Mouse (Mus musculus): ENCODE results near the gene Stpg1. TPM values are rescaled to one million over a fixed set of nuclear protein-coding genes. Genes with fewer than 3 reads are reported as not detected.

Gene Stpg1
- polyA plus RNA-seq (2012; rRNA removed): 0.24 and 0.41 TPM in 2 replicates

DNA sequence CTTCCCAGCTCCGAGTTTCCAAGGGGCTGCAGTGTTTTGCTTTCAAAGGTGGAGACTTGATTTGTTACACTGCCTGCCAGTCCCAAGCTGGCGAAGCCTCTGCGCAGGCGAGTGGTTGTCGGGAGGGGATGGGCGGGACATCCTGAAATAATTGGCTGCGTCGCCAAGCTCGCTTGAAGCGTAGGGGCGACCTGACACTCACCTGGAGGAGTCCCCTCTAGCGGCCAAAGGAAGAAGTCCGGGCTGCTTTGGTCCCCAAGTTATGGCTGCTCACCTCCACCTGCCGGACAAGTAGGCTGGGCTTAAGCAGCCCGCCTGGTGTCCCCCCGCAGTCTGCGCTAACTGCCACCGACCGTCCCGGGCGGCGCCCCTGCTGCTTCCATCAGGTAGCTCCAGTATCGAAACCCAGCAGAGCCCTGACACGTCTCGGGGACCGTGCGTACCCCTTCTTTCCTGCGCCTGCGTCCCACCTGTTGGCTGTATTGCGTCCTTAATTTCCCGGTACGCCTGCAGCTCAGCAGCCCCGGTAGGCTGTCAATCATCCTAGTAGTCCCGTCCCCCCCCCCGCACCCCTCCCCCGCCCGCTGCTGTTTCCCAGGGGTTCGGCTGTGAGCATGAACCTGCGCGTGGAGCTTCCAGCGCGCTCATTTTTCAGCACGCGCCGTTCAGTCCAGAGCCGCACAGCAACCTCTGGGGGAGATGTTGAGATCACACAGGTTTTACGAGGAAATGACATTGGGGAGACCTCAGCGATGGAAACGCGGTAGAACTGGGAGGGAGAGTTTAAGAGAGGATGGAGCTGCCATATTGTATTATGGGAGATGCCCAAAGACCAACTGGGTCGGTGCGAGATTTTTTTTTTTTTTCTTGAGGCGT, at the start of gene Stpg1, which contains the start of gene Nipal3:
Gene Stpg1, plus strand, starts transcription at position 270 of the 876 bp plus-strand sequence.
Gene Nipal3, minus strand, starts transcription at position 518 of the 876 bp plus-strand sequence.
- peak within 1 kb of the TSS; percentile 77 for H3K27ac ChIP-seq (ENCODE audit: insufficient read depth, low read depth, low read length)
- WGBS: under 1% methylated on average over 53 of the region's 53 CpGs
- H3K36me3 ChIP-seq (ENCODE audit: control insufficient read depth, insufficient read depth, low read length): no peaks in the 10 kb centered on the region; the same call in 1 of the 2 replicates
- no peaks in the 10 kb centered on the region for H3K27me3 ChIP-seq (replicated peaks; ENCODE audit: control insufficient read depth, insufficient read depth, low read length)
- H3K4me3 ChIP-seq (ENCODE audit: insufficient read depth, low read depth, low read length): peak within 1 kb of the TSS; percentile 78
- H3K4me1 ChIP-seq (ENCODE audit: control insufficient read depth, insufficient read depth, low read length): peaks cover 7% of the 10 kb centered on the region; the same call in 1 of the 2 replicates
- peak; percentile 98 for DNase-seq
- peak; percentile 34 for TF ChIP-seq POLR2A (IDR thresholded peaks at IDR 0.05; ENCODE audit: low read depth, low read length)
- TF ChIP-seq CTCF (conservative IDR thresholded peaks at IDR 0.05; ENCODE audit: insufficient read depth, insufficient read length, low read depth, low read length): peak; percentile 68

DNA sequence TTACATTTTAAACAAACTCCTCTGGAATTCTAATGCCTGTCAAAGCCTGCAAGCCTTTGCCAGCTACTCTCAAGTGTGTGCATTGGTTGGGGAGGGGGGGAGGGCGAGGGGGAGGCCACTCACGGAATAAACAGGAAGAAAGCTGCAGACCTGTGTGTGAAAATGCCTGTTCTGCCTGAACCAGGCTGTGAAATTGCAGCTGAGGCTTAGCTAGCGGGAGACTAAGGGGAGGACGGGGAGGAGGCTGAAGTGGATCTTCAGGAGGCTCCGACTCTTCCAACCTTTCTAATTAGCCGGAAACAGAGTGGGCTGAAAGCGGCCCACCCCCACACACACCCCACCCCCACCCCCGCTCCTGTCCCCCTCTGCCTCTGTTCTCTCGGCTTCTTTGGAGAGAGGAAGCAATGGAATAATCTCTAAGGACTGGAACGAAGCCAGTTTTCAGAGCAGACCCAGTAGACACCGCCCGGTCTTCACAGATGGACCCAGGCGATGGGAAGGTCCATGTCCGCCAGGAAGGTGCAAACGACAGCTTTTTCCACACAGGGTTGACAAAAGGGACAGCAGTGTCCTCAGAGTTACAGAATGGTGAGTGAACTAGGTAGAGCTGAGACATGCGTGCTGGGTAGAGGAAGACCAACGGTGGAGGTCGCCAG, 43.1 kb upstream of the Stpg1 start:
- no peaks in the 10 kb centered on the region for H3K36me3 ChIP-seq (ENCODE audit: control insufficient read depth, insufficient read depth, low read length)
- H3K4me1 ChIP-seq (ENCODE audit: control insufficient read depth, insufficient read depth, low read length): no peaks in the 10 kb centered on the region
- H3K27me3 ChIP-seq (replicated peaks; ENCODE audit: control insufficient read depth, insufficient read depth, low read length): no peaks in the 10 kb centered on the region
- H3K27ac ChIP-seq (ENCODE audit: insufficient read depth, low read depth, low read length): 0 out of 2 replicates have a peak overlapping the region, but pooled peaks have one; percentile 5
- DNase-seq: peak; percentile 46
- H3K4me3 ChIP-seq (ENCODE audit: insufficient read depth, low read depth, low read length): no peak overlapping the region
- TF ChIP-seq CTCF (conservative IDR thresholded peaks at IDR 0.05; ENCODE audit: insufficient read depth, insufficient read length, low read depth, low read length): no peak
- no peak for TF ChIP-seq POLR2A (IDR thresholded peaks at IDR 0.05; ENCODE audit: low read depth, low read length)
- 52% methylated on average over 18 of the region's 18 CpGs for WGBS

DNA sequence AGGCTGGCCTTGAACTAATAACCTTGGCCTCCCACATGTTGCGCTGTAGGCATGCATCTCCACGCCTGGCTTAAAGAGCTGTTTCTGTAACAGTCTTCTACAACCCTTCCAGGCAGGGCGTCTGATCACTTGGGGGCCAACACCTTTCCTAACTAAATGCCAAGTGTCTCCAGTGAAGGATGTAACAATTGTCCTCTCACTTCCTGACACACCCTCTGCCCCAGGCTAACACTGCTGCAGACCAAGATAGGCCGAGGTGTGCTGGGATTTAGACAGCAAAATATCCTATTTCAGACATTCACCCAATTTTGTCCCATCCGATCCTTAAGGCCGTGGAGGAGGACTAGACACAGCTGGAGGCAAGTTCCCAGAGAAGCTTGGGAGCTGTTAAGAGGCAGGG, 41.4 kb upstream of the Stpg1 start:
- H3K27ac ChIP-seq (ENCODE audit: insufficient read depth, low read depth, low read length): peak overlapping the region; percentile 56
- WGBS: 57% methylated on average over 6 of the region's 6 CpGs
- H3K4me3 ChIP-seq (ENCODE audit: insufficient read depth, low read depth, low read length): no peak overlapping the region

DNA sequence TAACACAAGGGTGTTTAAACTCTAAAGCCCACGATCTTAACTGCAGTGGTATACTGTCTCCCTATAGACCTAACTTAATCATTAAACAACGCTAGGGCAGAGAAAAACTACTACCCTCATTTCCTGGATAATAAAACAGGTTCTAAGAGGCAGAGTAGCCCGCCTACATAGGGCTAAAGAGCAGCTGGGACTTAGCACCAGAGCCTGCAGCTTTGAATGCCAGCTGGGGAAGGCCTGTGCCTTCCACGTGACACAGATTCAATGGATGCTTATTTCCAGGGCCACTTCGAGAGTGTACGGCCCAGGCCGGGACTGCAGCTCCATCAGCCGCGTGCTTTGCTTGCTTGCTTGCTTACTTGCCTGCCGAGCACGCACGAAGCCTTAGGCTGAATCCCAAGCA, 41.0 kb upstream of the Stpg1 start:
- DNase-seq: no peak
- no peaks in the 10 kb centered on the region for H3K4me1 ChIP-seq (ENCODE audit: control insufficient read depth, insufficient read depth, low read length)
- H3K36me3 ChIP-seq (ENCODE audit: control insufficient read depth, insufficient read depth, low read length): no peaks in the 10 kb centered on the region
- no peak for TF ChIP-seq CTCF (conservative IDR thresholded peaks at IDR 0.05; ENCODE audit: insufficient read depth, insufficient read length, low read depth, low read length)
- no peak for TF ChIP-seq POLR2A (IDR thresholded peaks at IDR 0.05; ENCODE audit: low read depth, low read length)
- H3K27ac ChIP-seq (ENCODE audit: insufficient read depth, low read depth, low read length): peak overlapping the region; percentile 26
- H3K4me3 ChIP-seq (ENCODE audit: insufficient read depth, low read depth, low read length): no peak overlapping the region
- WGBS: 40% methylated on average over 12 of the region's 12 CpGs
- H3K27me3 ChIP-seq (replicated peaks; ENCODE audit: control insufficient read depth, insufficient read depth, low read length): no peaks in the 10 kb centered on the region

More for the DNA sequence above, 41.4 kb upstream of the Stpg1 start:
- Histone ChIP-seq H3K4me1 (ENCODE audit: control insufficient read depth, insufficient read depth, low read length) (no peaks in the 10 kb centered on the region), H3K36me3 (ENCODE audit: control insufficient read depth, insufficient read depth, low read length) (no peaks in the 10 kb centered on the region), H3K27me3 (replicated peaks; ENCODE audit: control insufficient read depth, insufficient read depth, low read length) (no peaks in the 10 kb centered on the region)
- DNase-seq: peak; percentile 75
- TF ChIP-seq CTCF (conservative IDR thresholded peaks at IDR 0.05; ENCODE audit: insufficient read depth, insufficient read length, low read depth, low read length) (no peak), POLR2A (IDR thresholded peaks at IDR 0.05; ENCODE audit: low read depth, low read length) (no peak)

DNA sequence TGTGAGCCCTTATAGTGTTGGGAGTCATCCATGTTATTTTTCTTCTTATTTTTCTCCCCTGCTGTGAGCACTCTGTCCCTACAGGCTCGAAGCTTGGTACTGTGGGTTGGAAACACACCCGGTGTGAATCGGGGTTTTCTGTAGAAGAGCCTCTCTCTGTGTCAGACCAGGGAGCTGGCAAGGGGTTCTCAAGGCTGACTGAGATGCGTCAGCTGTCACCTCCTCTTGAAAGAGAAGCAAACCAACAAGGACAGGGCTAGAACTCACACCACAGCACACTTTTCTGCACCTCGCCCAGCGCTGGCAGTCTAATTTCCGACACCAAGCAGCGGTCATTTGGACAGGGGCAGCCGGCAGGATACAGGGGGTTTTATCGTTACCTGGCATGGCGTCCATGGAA, 31.2 kb upstream of the Stpg1 start:
- Histone ChIP-seq H3K27ac (ENCODE audit: insufficient read depth, low read depth, low read length) (no peak overlapping the region), H3K4me3 (ENCODE audit: insufficient read depth, low read depth, low read length) (no peak overlapping the region), H3K36me3 (ENCODE audit: control insufficient read depth, insufficient read depth, low read length) (peaks cover 5% of the 10 kb centered on the region), H3K27me3 (replicated peaks; ENCODE audit: control insufficient read depth, insufficient read depth, low read length) (no peaks in the 10 kb centered on the region), H3K4me1 (ENCODE audit: control insufficient read depth, insufficient read depth, low read length) (no peaks in the 10 kb centered on the region)
- TF ChIP-seq CTCF (conservative IDR thresholded peaks at IDR 0.05; ENCODE audit: insufficient read depth, insufficient read length, low read depth, low read length) (no peak), POLR2A (IDR thresholded peaks at IDR 0.05; ENCODE audit: low read depth, low read length) (no peak)
- no peak for DNase-seq
- WGBS: 96% methylated on average over 11 of the region's 11 CpGs

DNA sequence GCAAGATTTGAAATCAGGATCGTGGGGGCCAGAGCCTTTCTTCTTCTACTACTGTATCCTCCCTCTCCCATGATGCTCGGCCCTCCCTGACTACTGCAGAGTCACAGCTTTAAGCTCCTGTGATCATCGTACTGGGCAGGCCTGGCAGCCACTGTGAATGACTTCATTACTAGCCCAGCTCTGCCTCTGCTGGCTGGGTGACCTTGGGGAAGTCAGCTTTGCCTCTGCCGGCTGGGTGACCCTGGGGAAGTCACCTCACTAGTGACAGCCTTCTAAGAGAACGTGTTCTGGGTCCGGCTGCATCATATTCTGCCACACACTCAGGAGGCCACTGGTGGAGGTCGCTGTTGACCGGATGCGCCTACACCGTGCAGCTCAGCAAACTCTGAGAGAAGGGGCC, 16.7 kb upstream of the Stpg1 start:
- Histone ChIP-seq H3K36me3 (ENCODE audit: control insufficient read depth, insufficient read depth, low read length) (no peaks in the 10 kb centered on the region; the same call in 1 of the 2 replicates), H3K27ac (ENCODE audit: insufficient read depth, low read depth, low read length) (no peak overlapping the region), H3K4me1 (ENCODE audit: control insufficient read depth, insufficient read depth, low read length) (no peaks in the 10 kb centered on the region), H3K27me3 (replicated peaks; ENCODE audit: control insufficient read depth, insufficient read depth, low read length) (no peaks in the 10 kb centered on the region), H3K4me3 (ENCODE audit: insufficient read depth, low read depth, low read length) (no peak overlapping the region)
- no peak for DNase-seq
- TF ChIP-seq CTCF (conservative IDR thresholded peaks at IDR 0.05; ENCODE audit: insufficient read depth, insufficient read length, low read depth, low read length) (no peak), POLR2A (IDR thresholded peaks at IDR 0.05; ENCODE audit: low read depth, low read length) (no peak)
- 76% methylated on average over 10 of the region's 10 CpGs for WGBS

DNA sequence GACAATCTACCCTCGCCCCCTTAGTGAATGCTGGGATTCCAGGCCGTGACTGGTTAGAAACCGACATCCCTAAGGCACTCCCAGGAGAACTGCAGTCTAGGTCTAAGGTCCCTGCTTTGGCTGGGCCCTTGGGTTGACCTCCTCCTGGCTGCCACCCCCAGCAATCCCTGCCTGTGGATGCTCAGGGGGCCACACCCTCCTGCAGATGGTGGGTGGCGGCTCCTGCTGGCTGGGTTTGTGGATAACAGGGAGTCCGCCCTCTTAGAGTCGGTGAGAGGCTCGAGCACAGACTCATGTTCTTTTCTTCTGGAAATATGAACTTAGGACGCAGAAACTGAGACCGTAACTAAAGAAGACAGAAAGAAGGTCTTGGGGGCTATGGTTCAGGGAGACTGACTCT, 14.2 kb upstream of the Stpg1 start:
- Histone ChIP-seq H3K27ac (ENCODE audit: insufficient read depth, low read depth, low read length) (no peak overlapping the region), H3K4me3 (ENCODE audit: insufficient read depth, low read depth, low read length) (no peak overlapping the region), H3K36me3 (ENCODE audit: control insufficient read depth, insufficient read depth, low read length) (no peaks in the 10 kb centered on the region), H3K4me1 (ENCODE audit: control insufficient read depth, insufficient read depth, low read length) (no peaks in the 10 kb centered on the region), H3K27me3 (replicated peaks; ENCODE audit: control insufficient read depth, insufficient read depth, low read length) (no peaks in the 10 kb centered on the region)
- TF ChIP-seq POLR2A (IDR thresholded peaks at IDR 0.05; ENCODE audit: low read depth, low read length): no peak
- TF ChIP-seq CTCF (conservative IDR thresholded peaks at IDR 0.05; ENCODE audit: insufficient read depth, insufficient read length, low read depth, low read length): no peak
- DNase-seq: no peak
- WGBS: 88% methylated on average over 9 of the region's 9 CpGs
